Mouse (Mus musculus): Measurements from ENCODE around the gene Tmem229b. TPM values are rescaled to one million over a fixed set of nuclear protein-coding genes. Genes with fewer than 3 reads are reported as not detected.
A peak's percentile ranks its signal among the peaks of the same experiment; 100 is the strongest.

The Tmem229b gene
- 7.3 and 7.9 TPM in 2 replicates for polyA plus RNA-seq (2014; fragmentation: Nextera tagmentation; extraction: Ambion mirVana)

- peak within 1 kb of the TSS; percentile 87 for H3K4me3 ChIP-seq (ENCODE audit: low read depth, low read length)
- peak; percentile 82 for DNase-seq (ENCODE audit: low spot score)
- H3K36me3 ChIP-seq (ENCODE audit: control insufficient read depth, insufficient read depth, low read length), result no peaks in the 10 kb centered on the region
- ATAC-seq (replicated peaks; ENCODE audit: low FRiP score), result peak; percentile 84
- H3K27ac ChIP-seq (ENCODE audit: low read depth, low read length), result no peak within 1 kb of the TSS
- H3K4me2 ChIP-seq (ENCODE audit: low read depth, low read length, severe bottlenecking), result peak within 1 kb of the TSS; percentile 78
- WGBS, result 2% methylated on average over 49 of the region's 49 CpGs
- H3K9me3 ChIP-seq (ENCODE audit: control insufficient read depth, low read length), result no peaks in the 10 kb centered on the region
- H3K27me3 ChIP-seq (ENCODE audit: control insufficient read depth, insufficient read depth, low read length), result no peaks in the 10 kb centered on the region
- H3K4me1 ChIP-seq (replicated peaks; ENCODE audit: control insufficient read depth, insufficient read depth, low read length), result peaks cover 3% of the 10 kb centered on the region; the same call in 1 of the 2 replicates
- H3K9ac ChIP-seq (ENCODE audit: low read length), result peak within 1 kb of the TSS; percentile 81
Measured at GRCm38 (mm10) chr12:79007126-79007753, at the start of gene Tmem229b. Gene Tmem229b (minus strand): TSS chr12:79007627.

DNA sequence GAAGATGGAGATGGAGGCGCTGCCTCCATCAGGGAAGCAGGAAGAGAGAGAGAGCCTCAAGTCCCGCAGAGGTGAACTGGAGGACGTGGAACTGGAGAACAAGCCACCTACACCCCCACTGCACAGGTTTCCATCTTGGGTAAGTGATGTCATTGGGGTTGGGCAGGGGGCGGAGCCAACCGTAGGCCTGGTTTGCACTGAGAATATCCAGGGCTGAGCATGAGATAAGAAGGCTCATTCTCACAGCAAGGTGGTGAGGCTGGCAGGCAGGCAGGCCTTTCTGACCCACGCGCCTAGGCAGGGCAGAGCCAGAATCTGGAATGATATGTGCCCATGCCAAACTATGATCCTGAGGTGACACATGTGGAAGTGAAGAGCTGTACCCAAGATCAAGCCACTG lies 47.8 kb upstream of the Tmem229b start:
- H3K4me1 ChIP-seq (replicated peaks; ENCODE audit: control insufficient read depth, insufficient read depth, low read length), result no peaks in the 10 kb centered on the region
- H3K9me3 ChIP-seq (ENCODE audit: control insufficient read depth, low read length), result no peaks in the 10 kb centered on the region
- WGBS, result 91% methylated on average over 7 of the region's 7 CpGs

GRCm38 (mm10) chr12:79052073-79052472 lies 44.6 kb upstream of the Tmem229b start:
- no peak for DNase-seq (ENCODE audit: low spot score)
- no peak overlapping the region for H3K4me3 ChIP-seq (ENCODE audit: low read depth, low read length)
- no peaks in the 10 kb centered on the region for H3K4me1 ChIP-seq (replicated peaks; ENCODE audit: control insufficient read depth, insufficient read depth, low read length)
- H3K36me3 ChIP-seq (ENCODE audit: control insufficient read depth, insufficient read depth, low read length), result peaks cover 5% of the 10 kb centered on the region; the same call in 1 of the 2 replicates
- WGBS, result 95% methylated on average over 2 of the region's 2 CpGs
- H3K27me3 ChIP-seq (ENCODE audit: control insufficient read depth, insufficient read depth, low read length), result no peaks in the 10 kb centered on the region
- no peak for ATAC-seq (replicated peaks; ENCODE audit: low FRiP score)
- H3K27ac ChIP-seq (ENCODE audit: low read depth, low read length), result no peak overlapping the region
- no peak overlapping the region for H3K9ac ChIP-seq (ENCODE audit: low read length)
- no peak overlapping the region for H3K4me2 ChIP-seq (ENCODE audit: low read depth, low read length, severe bottlenecking)
- H3K9me3 ChIP-seq (ENCODE audit: control insufficient read depth, low read length), result no peaks in the 10 kb centered on the region

More for the DNA sequence above, 47.8 kb upstream of the Tmem229b start:
- Histone ChIP-seq H3K27me3 (ENCODE audit: control insufficient read depth, insufficient read depth, low read length) (no peaks in the 10 kb centered on the region), H3K9ac (ENCODE audit: low read length) (no peak overlapping the region), H3K36me3 (ENCODE audit: control insufficient read depth, insufficient read depth, low read length) (peaks cover 5% of the 10 kb centered on the region; the same call in 1 of the 2 replicates), H3K4me2 (ENCODE audit: low read depth, low read length, severe bottlenecking) (no peak overlapping the region), H3K4me3 (ENCODE audit: low read depth, low read length) (no peak overlapping the region), H3K27ac (ENCODE audit: low read depth, low read length) (no peak overlapping the region)
- ATAC-seq (replicated peaks; ENCODE audit: low FRiP score), result no peak
- no peak for DNase-seq (ENCODE audit: low spot score)

DNA sequence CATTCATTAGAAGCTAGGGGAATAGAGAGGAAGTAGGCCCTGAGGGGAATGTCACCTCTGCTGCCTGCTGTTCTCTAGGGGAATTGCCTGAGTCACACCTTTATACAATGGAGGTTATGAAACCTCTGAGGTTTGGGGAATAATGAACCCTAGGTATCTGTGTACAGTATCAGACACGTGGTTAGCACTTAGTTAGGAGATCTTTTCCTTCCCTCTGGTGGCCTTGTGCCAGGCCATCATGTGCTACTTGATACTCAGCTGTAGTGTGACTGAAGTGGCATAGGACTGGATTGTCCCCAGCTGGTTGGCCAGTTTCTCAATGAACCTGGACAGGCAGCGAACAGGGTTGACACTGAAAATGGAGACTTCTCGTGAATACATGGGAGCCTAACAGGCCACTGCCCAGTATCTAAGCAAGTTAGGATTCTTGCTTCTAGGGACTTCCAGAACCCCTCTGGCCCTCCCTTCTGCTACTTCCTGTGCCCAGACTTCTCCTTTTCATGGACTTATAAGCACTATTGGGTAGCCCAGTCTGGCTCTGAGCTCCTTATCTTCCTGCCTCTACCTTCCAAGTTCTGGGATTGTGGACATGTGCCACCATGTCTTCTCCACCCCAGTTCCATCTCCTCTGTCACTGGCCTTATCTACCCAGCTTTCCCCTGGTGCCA lies 43.3 kb upstream of the Tmem229b start:
- Histone ChIP-seq H3K4me1 (replicated peaks; ENCODE audit: control insufficient read depth, insufficient read depth, low read length) (no peaks in the 10 kb centered on the region), H3K36me3 (ENCODE audit: control insufficient read depth, insufficient read depth, low read length) (peaks cover 5% of the 10 kb centered on the region; the same call in 1 of the 2 replicates), H3K4me2 (ENCODE audit: low read depth, low read length, severe bottlenecking) (no peak overlapping the region), H3K27ac (ENCODE audit: low read depth, low read length) (no peak overlapping the region), H3K9me3 (ENCODE audit: control insufficient read depth, low read length) (no peaks in the 10 kb centered on the region), H3K27me3 (ENCODE audit: control insufficient read depth, insufficient read depth, low read length) (no peaks in the 10 kb centered on the region), H3K9ac (ENCODE audit: low read length) (no peak overlapping the region), H3K4me3 (ENCODE audit: low read depth, low read length) (no peak overlapping the region)
- ATAC-seq (replicated peaks; ENCODE audit: low FRiP score) (no peak), DNase-seq (ENCODE audit: low spot score) (no peak)
- 83% methylated on average over 3 of the region's 3 CpGs for WGBS

- H3K9ac ChIP-seq (ENCODE audit: low read length), result no peak overlapping the region
- no peaks in the 10 kb centered on the region for H3K27me3 ChIP-seq (ENCODE audit: control insufficient read depth, insufficient read depth, low read length)
- 69% methylated on average over 2 of the region's 2 CpGs for WGBS
- no peaks in the 10 kb centered on the region for H3K9me3 ChIP-seq (ENCODE audit: control insufficient read depth, low read length)
- H3K4me1 ChIP-seq (replicated peaks; ENCODE audit: control insufficient read depth, insufficient read depth, low read length), result no peaks in the 10 kb centered on the region
- H3K27ac ChIP-seq (ENCODE audit: low read depth, low read length), result no peak overlapping the region
- no peak for ATAC-seq (replicated peaks; ENCODE audit: low FRiP score)
- peaks cover 5% of the 10 kb centered on the region; the same call in 1 of the 2 replicates for H3K36me3 ChIP-seq (ENCODE audit: control insufficient read depth, insufficient read depth, low read length)
- no peak overlapping the region for H3K4me3 ChIP-seq (ENCODE audit: low read depth, low read length)
- DNase-seq (ENCODE audit: low spot score), result no peak
- H3K4me2 ChIP-seq (ENCODE audit: low read depth, low read length, severe bottlenecking), result no peak overlapping the region
Measured at GRCm38 (mm10) chr12:79049807-79050206, 42.4 kb upstream of the Tmem229b start.

GRCm38 (mm10) chr12:79048898-79049297 lies 41.5 kb upstream of the Tmem229b start:
- Histone ChIP-seq H3K27me3 (ENCODE audit: control insufficient read depth, insufficient read depth, low read length) (no peaks in the 10 kb centered on the region), H3K4me3 (ENCODE audit: low read depth, low read length) (no peak overlapping the region), H3K4me1 (replicated peaks; ENCODE audit: control insufficient read depth, insufficient read depth, low read length) (no peaks in the 10 kb centered on the region), H3K4me2 (ENCODE audit: low read depth, low read length, severe bottlenecking) (no peak overlapping the region), H3K27ac (ENCODE audit: low read depth, low read length) (no peak overlapping the region), H3K9me3 (ENCODE audit: control insufficient read depth, low read length) (no peaks in the 10 kb centered on the region), H3K36me3 (ENCODE audit: control insufficient read depth, insufficient read depth, low read length) (peaks cover 5% of the 10 kb centered on the region; the same call in 1 of the 2 replicates), H3K9ac (ENCODE audit: low read length) (no peak overlapping the region)
- WGBS, result 87% methylated on average over 1 of the region's 1 CpGs
- DNase-seq (ENCODE audit: low spot score), result no peak
- no peak for ATAC-seq (replicated peaks; ENCODE audit: low FRiP score)

- no peak for ATAC-seq (replicated peaks; ENCODE audit: low FRiP score)
- Histone ChIP-seq H3K27ac (ENCODE audit: low read depth, low read length) (no peak overlapping the region), H3K36me3 (ENCODE audit: control insufficient read depth, insufficient read depth, low read length) (peaks cover 3% of the 10 kb centered on the region; the same call in 1 of the 2 replicates), H3K4me1 (replicated peaks; ENCODE audit: control insufficient read depth, insufficient read depth, low read length) (no peaks in the 10 kb centered on the region), H3K4me3 (ENCODE audit: low read depth, low read length) (no peak overlapping the region), H3K9ac (ENCODE audit: low read length) (no peak overlapping the region), H3K4me2 (ENCODE audit: low read depth, low read length, severe bottlenecking) (no peak overlapping the region), H3K9me3 (ENCODE audit: control insufficient read depth, low read length) (no peaks in the 10 kb centered on the region), H3K27me3 (ENCODE audit: control insufficient read depth, insufficient read depth, low read length) (no peaks in the 10 kb centered on the region)
- WGBS, result 93% methylated on average over 7 of the region's 7 CpGs
- no peak for DNase-seq (ENCODE audit: low spot score)
Measured at GRCm38 (mm10) chr12:79047203-79047602, 39.8 kb upstream of the Tmem229b start.

GRCm38 (mm10) chr12:79046171-79046570 lies 38.7 kb upstream of the Tmem229b start:
- 85% methylated on average over 6 of the region's 6 CpGs for WGBS
- no peak overlapping the region for H3K4me2 ChIP-seq (ENCODE audit: low read depth, low read length, severe bottlenecking)
- H3K9ac ChIP-seq (ENCODE audit: low read length), result no peak overlapping the region
- no peak overlapping the region for H3K27ac ChIP-seq (ENCODE audit: low read depth, low read length)
- ATAC-seq (replicated peaks; ENCODE audit: low FRiP score) (no peak), DNase-seq (ENCODE audit: low spot score) (no peak)
- H3K9me3 ChIP-seq (ENCODE audit: control insufficient read depth, low read length), result no peaks in the 10 kb centered on the region
- peaks cover 3% of the 10 kb centered on the region; the same call in 1 of the 2 replicates for H3K36me3 ChIP-seq (ENCODE audit: control insufficient read depth, insufficient read depth, low read length)
- H3K4me3 ChIP-seq (ENCODE audit: low read depth, low read length), result no peak overlapping the region
- H3K4me1 ChIP-seq (replicated peaks; ENCODE audit: control insufficient read depth, insufficient read depth, low read length), result no peaks in the 10 kb centered on the region
- H3K27me3 ChIP-seq (ENCODE audit: control insufficient read depth, insufficient read depth, low read length), result no peaks in the 10 kb centered on the region
